Mouse (Mus musculus): ENCODE results near the gene Cyp8b1. TPM values are rescaled to one million over a fixed set of nuclear protein-coding genes. Genes with fewer than 3 reads are reported as not detected.

The Cyp8b1 gene
- polyA plus RNA-seq (2015; fragmentation: Nextera tagmentation; extraction: Ambion mirVana) = not detected in 2 replicates

GRCm38 (mm10) chr9:121916102-121916501 lies at the start of gene Cyp8b1:
Cyp8b1 (minus strand) TSS chr9:121916305.
- Histone ChIP-seq H3K4me2 (replicated peaks) (no peak within 1 kb of the TSS), H3K9me3 (no peaks in the 10 kb centered on the region), H3K4me3 (replicated peaks) (no peak within 1 kb of the TSS), H3K9ac (replicated peaks) (no peak within 1 kb of the TSS), H3K27ac (no peak within 1 kb of the TSS), H3K4me1 (replicated peaks) (no peaks in the 10 kb centered on the region), H3K27me3 (no peaks in the 10 kb centered on the region), H3K36me3 (no peaks in the 10 kb centered on the region)
- 85% methylated on average over 8 of the region's 8 CpGs for WGBS
- no peak for ATAC-seq

GRCm38 (mm10) chr9:121964941-121965340 lies 48.8 kb upstream of the Cyp8b1 start:
- H3K27ac ChIP-seq = no peak overlapping the region

GRCm38 (mm10) chr9:121959966-121960635 lies 44.0 kb upstream of the Cyp8b1 start:
- no peak for ATAC-seq
- Histone ChIP-seq H3K9ac (replicated peaks) (no peak overlapping the region), H3K36me3 (no peaks in the 10 kb centered on the region), H3K27me3 (no peaks in the 10 kb centered on the region), H3K4me1 (replicated peaks) (peaks cover 2% of the 10 kb centered on the region; the same call in 1 of the 2 replicates), H3K9me3 (no peaks in the 10 kb centered on the region), H3K27ac (no peak overlapping the region), H3K4me2 (replicated peaks) (no peak overlapping the region), H3K4me3 (replicated peaks) (no peak overlapping the region)
- WGBS = 61% methylated on average over 7 of the region's 7 CpGs

More at GRCm38 (mm10) chr9:121964941-121965340, 48.8 kb upstream of the Cyp8b1 start:
- no peak for ATAC-seq
- 89% methylated on average over 7 of the region's 7 CpGs for WGBS
- H3K27me3 ChIP-seq = no peaks in the 10 kb centered on the region
- no peaks in the 10 kb centered on the region for H3K4me1 ChIP-seq (replicated peaks)
- H3K9me3 ChIP-seq = no peaks in the 10 kb centered on the region
- H3K4me3 ChIP-seq (replicated peaks) = no peak overlapping the region
- no peak overlapping the region for H3K9ac ChIP-seq (replicated peaks)
- H3K36me3 ChIP-seq = no peaks in the 10 kb centered on the region
- no peak overlapping the region for H3K4me2 ChIP-seq (replicated peaks)

- ATAC-seq = no peak
- WGBS = 93% methylated on average over 6 of the region's 6 CpGs
- peak overlapping the region; percentile 39; the same call in 1 of the 2 replicates for H3K9ac ChIP-seq (replicated peaks)
These were observed 36.5 kb upstream of the Cyp8b1 start for GRCm38 (mm10) chr9:121952596-121952995.

GRCm38 (mm10) chr9:121951114-121951423 lies 35.0 kb upstream of the Cyp8b1 start:
- H3K27ac ChIP-seq = peak overlapping the region; percentile 15; the same call in 1 of the 2 replicates
- WGBS = 42% methylated on average over 4 of the region's 4 CpGs

More at GRCm38 (mm10) chr9:121952596-121952995, 36.5 kb upstream of the Cyp8b1 start:
- Histone ChIP-seq H3K27ac (no peak overlapping the region), H3K4me1 (replicated peaks) (peaks cover 11% of the 10 kb centered on the region), H3K4me2 (replicated peaks) (no peak overlapping the region), H3K36me3 (no peaks in the 10 kb centered on the region), H3K9me3 (no peaks in the 10 kb centered on the region), H3K27me3 (no peaks in the 10 kb centered on the region), H3K4me3 (replicated peaks) (no peak overlapping the region)

GRCm38 (mm10) chr9:121950418-121951113 lies 34.5 kb upstream of the Cyp8b1 start, which contains the start of gene Fam198a:
Fam198a (plus strand) TSS chr9:121950988.
- 13% methylated on average over 14 of the region's 14 CpGs for WGBS
- peak within 1 kb of the TSS; percentile 58; the same call in 1 of the 2 replicates for H3K27ac ChIP-seq
- H3K27me3 ChIP-seq = no peaks in the 10 kb centered on the region
- H3K9me3 ChIP-seq = no peaks in the 10 kb centered on the region
- peak; percentile 91 for ATAC-seq
- H3K4me1 ChIP-seq (replicated peaks) = peaks cover 11% of the 10 kb centered on the region
- no peaks in the 10 kb centered on the region for H3K36me3 ChIP-seq
- peak within 1 kb of the TSS; percentile 45 for H3K4me2 ChIP-seq (replicated peaks)
- peak within 1 kb of the TSS; percentile 54; the same call in 1 of the 2 replicates for H3K9ac ChIP-seq (replicated peaks)
- peak within 1 kb of the TSS; percentile 15; the same call in 1 of the 2 replicates for H3K4me3 ChIP-seq (replicated peaks)

More at GRCm38 (mm10) chr9:121951114-121951423, 35.0 kb upstream of the Cyp8b1 start:
- no peaks in the 10 kb centered on the region for H3K27me3 ChIP-seq
- no peak; the same call in none of the 2 replicates for ATAC-seq
- H3K4me2 ChIP-seq (replicated peaks) = peak overlapping the region; percentile 45
- peak overlapping the region; percentile 15; the same call in 1 of the 2 replicates for H3K4me3 ChIP-seq (replicated peaks)
- peak overlapping the region; percentile 54; the same call in 1 of the 2 replicates for H3K9ac ChIP-seq (replicated peaks)
- no peaks in the 10 kb centered on the region for H3K9me3 ChIP-seq
- peaks cover 11% of the 10 kb centered on the region for H3K4me1 ChIP-seq (replicated peaks)
- no peaks in the 10 kb centered on the region for H3K36me3 ChIP-seq

GRCm38 (mm10) chr9:121948431-121948830 lies 32.3 kb upstream of the Cyp8b1 start:
- H3K9ac ChIP-seq (replicated peaks) = no peak overlapping the region
- H3K4me3 ChIP-seq (replicated peaks) = no peak overlapping the region

GRCm38 (mm10) chr9:121947784-121948183 lies 31.7 kb upstream of the Cyp8b1 start:
- 9% methylated on average over 4 of the region's 4 CpGs for WGBS
- Histone ChIP-seq H3K9ac (replicated peaks) (no peak overlapping the region), H3K9me3 (no peaks in the 10 kb centered on the region), H3K4me1 (replicated peaks) (peaks cover 11% of the 10 kb centered on the region), H3K4me3 (replicated peaks) (no peak overlapping the region), H3K27me3 (no peaks in the 10 kb centered on the region), H3K27ac (no peak overlapping the region), H3K36me3 (no peaks in the 10 kb centered on the region), H3K4me2 (replicated peaks) (no peak overlapping the region)
- peak; percentile 41; the same call in 1 of the 2 replicates for ATAC-seq

More at GRCm38 (mm10) chr9:121948431-121948830, 32.3 kb upstream of the Cyp8b1 start:
- H3K27ac ChIP-seq = no peak overlapping the region
- no peaks in the 10 kb centered on the region for H3K9me3 ChIP-seq
- H3K27me3 ChIP-seq = no peaks in the 10 kb centered on the region
- WGBS = 83% methylated on average over 4 of the region's 4 CpGs
- no peak overlapping the region for H3K4me2 ChIP-seq (replicated peaks)
- no peak for ATAC-seq
- H3K36me3 ChIP-seq = no peaks in the 10 kb centered on the region
- H3K4me1 ChIP-seq (replicated peaks) = peaks cover 11% of the 10 kb centered on the region

GRCm38 (mm10) chr9:121943628-121944027 lies 27.5 kb upstream of the Cyp8b1 start:
- no peaks in the 10 kb centered on the region for H3K36me3 ChIP-seq
- no peak for ATAC-seq
- WGBS = 86% methylated on average over 3 of the region's 3 CpGs
- 0 out of 2 replicates have a peak, but pooled peaks cover under 1% of the 10 kb centered on the region for H3K4me1 ChIP-seq (replicated peaks)
- no peaks in the 10 kb centered on the region for H3K9me3 ChIP-seq
- no peaks in the 10 kb centered on the region for H3K27me3 ChIP-seq
- H3K4me3 ChIP-seq (replicated peaks) = no peak overlapping the region
- H3K27ac ChIP-seq = no peak overlapping the region
- H3K9ac ChIP-seq (replicated peaks) = no peak overlapping the region
- H3K4me2 ChIP-seq (replicated peaks) = no peak overlapping the region

- H3K4me1 ChIP-seq (replicated peaks) = 0 out of 2 replicates have a peak, but pooled peaks cover 2% of the 10 kb centered on the region
- no peak overlapping the region for H3K9ac ChIP-seq (replicated peaks)
- H3K4me2 ChIP-seq (replicated peaks) = no peak overlapping the region
- no peaks in the 10 kb centered on the region for H3K9me3 ChIP-seq
- no peaks in the 10 kb centered on the region for H3K36me3 ChIP-seq
- ATAC-seq = no peak
- WGBS = 88% methylated on average over 3 of the region's 3 CpGs
- H3K4me3 ChIP-seq (replicated peaks) = no peak overlapping the region
- no peaks in the 10 kb centered on the region for H3K27me3 ChIP-seq
- H3K27ac ChIP-seq = no peak overlapping the region
These were observed 26.9 kb upstream of the Cyp8b1 start for GRCm38 (mm10) chr9:121943005-121943404.

GRCm38 (mm10) chr9:121937944-121938355 lies 21.8 kb upstream of the Cyp8b1 start:
- Histone ChIP-seq H3K4me3 (replicated peaks) (peak overlapping the region; percentile 43), H3K27ac (peak overlapping the region; percentile 4)

GRCm38 (mm10) chr9:121937451-121937864 lies 21.4 kb upstream of the Cyp8b1 start:
- H3K9ac ChIP-seq (replicated peaks) = peak overlapping the region; percentile 58
- H3K27ac ChIP-seq = peak overlapping the region; percentile 4
- H3K9me3 ChIP-seq = no peaks in the 10 kb centered on the region
- H3K27me3 ChIP-seq = peaks cover 5% of the 10 kb centered on the region; the same call in 1 of the 2 replicates
- H3K4me3 ChIP-seq (replicated peaks) = peak overlapping the region; percentile 43
- no peaks in the 10 kb centered on the region for H3K36me3 ChIP-seq
- H3K4me2 ChIP-seq (replicated peaks) = peak overlapping the region; percentile 55
- ATAC-seq = peak; percentile 63
- 55% methylated on average over 6 of the region's 6 CpGs for WGBS
- 0 out of 2 replicates have a peak, but pooled peaks cover 2% of the 10 kb centered on the region for H3K4me1 ChIP-seq (replicated peaks)

More at GRCm38 (mm10) chr9:121937944-121938355, 21.8 kb upstream of the Cyp8b1 start:
- no peaks in the 10 kb centered on the region for H3K9me3 ChIP-seq
- H3K36me3 ChIP-seq = no peaks in the 10 kb centered on the region
- H3K4me2 ChIP-seq (replicated peaks) = peak overlapping the region; percentile 55
- H3K4me1 ChIP-seq (replicated peaks) = 0 out of 2 replicates have a peak, but pooled peaks cover 2% of the 10 kb centered on the region
- WGBS = 56% methylated on average over 21 of the region's 21 CpGs
- peak; percentile 77 for ATAC-seq
- peak overlapping the region; percentile 58 for H3K9ac ChIP-seq (replicated peaks)
- H3K27me3 ChIP-seq = peaks cover 5% of the 10 kb centered on the region; the same call in 1 of the 2 replicates

Data from midbrain, embryonic 13.5 days (tissue).